Mouse (Mus musculus): ENCODE measurements around the gene Zdhhc11. TPM values are rescaled to one million over a fixed set of nuclear protein-coding genes. Genes with fewer than 3 reads are reported as not detected.
A peak's percentile ranks its signal among the peaks of the same experiment; 100 is the strongest.
"Not testable (repeated sequence)": the region's sequence is repeated elsewhere in the genome, so short reads cannot be mapped to it uniquely, and the experiment has no call there.

Zdhhc11 gene
- polyA plus RNA-seq, 1 experiment from 2014 or later = not detected

DNA sequence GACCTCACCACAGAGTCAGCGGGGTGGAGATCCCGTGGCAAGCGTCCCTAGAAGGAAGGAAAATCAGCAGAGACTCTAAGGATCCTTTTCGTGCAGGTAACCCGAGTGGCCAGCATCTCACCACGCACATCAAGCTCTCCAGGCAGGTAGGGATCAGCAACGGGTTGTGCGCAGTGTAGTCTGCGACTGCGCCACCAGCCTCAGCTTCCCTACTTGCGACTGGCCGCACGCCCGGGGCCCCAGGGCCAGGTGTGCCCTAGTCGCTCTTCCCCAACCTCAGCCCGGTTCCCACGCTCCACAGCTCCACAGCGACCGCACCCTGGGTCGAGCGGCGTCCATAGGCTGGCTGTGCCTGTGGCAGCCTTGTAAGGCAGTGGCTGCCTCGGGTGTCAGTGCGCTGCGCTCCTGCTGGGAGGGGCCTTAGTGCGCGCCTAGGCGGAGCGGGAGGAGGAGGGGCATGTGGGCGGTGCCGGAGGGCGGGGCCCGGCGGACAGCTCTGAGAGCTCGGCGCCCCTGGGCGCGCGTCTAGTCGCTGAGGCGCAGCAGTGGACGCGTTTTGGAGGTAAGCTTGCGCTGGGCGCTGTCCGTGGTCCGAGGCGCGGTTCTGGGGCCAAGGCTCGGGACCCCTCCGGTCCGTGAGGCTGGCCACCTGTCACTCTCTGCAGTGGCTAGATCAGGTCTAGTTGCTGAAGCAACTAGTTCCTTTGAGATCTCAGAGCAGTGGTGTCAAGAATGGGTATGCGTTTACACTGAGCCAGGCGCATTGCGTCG, 45.5 kb downstream of the Zdhhc11 start, which contains the start of gene Tppp:
Gene Tppp, plus strand, starts transcription at position 460 of the 771 bp plus-strand sequence.
- H3K4me2 ChIP-seq = peak within 1 kb of the TSS; percentile 93
- H3K4me1 ChIP-seq = peaks cover 15% of the 10 kb centered on the region; the same call in 1 of the 2 replicates
- under 1% methylated on average over 56 of the region's 56 CpGs for whole genome bisulfite sequencing
- peak; percentile 98 for ATAC-seq (ENCODE audit: insufficient read depth, low FRiP score, low read depth)
- H3K27ac ChIP-seq = no peak within 1 kb of the TSS
- peak within 1 kb of the TSS; percentile 53 for H3K4me3 ChIP-seq (replicated peaks)
- peaks cover 36% of the 10 kb centered on the region for H3K27me3 ChIP-seq (replicated peaks)
- H3K9ac ChIP-seq = peak within 1 kb of the TSS; percentile 34; the same call in 1 of the 2 replicates
- no peaks in the 10 kb centered on the region for H3K9me3 ChIP-seq
- H3K36me3 ChIP-seq = no peaks in the 10 kb centered on the region

DNA sequence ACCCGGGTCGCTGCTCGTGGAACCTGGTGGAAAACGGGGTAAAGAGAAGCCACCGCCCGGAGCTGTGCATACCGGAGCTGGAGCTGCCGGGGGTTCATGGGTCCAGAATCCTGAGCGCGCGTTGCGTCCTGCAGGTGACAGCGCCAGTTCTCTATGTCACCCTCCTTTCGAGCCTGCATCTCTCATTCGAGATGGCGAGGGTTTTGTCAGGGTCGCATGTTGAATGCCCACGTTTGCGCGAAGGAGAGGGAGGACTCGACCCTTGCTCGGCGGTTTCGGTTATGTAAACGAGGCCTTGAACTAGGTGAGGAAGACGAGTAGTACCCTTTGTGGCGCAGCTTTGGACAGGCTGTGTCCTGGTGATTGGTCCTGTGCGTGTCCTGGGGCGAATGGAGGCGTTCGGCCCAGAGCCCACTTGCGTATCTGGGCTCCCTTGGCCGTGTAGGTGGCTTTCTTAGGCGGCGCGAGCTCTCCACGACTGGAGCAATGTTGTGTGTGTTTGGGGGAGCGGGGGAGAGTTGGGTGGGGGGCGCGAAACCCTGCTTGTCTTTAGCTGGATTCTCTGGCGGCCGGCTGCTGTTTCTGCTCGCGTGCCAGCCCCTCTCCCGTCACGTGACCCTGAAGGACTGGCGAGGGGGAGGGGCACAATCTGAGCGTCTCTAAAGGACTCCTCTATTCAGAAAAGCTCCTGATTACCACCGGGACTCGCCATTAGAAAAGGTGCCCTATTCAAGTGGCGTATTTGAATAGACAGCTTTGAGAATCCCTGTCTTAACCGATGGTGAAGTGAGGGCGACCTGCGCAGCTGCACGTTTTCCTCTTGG, 46.4 kb downstream of the Zdhhc11 start:
- H3K4me3 ChIP-seq (replicated peaks) = peak overlapping the region; percentile 53
- under 1% methylated on average over 55 of the region's 55 CpGs for WGBS
- peaks cover 36% of the 10 kb centered on the region for H3K27me3 ChIP-seq (replicated peaks)
- no peak overlapping the region for H3K27ac ChIP-seq
- H3K4me1 ChIP-seq = peaks cover 15% of the 10 kb centered on the region; the same call in 1 of the 2 replicates
- peak overlapping the region; percentile 0; the same call in 1 of the 2 replicates for H3K9ac ChIP-seq
- no peak for ATAC-seq (ENCODE audit: insufficient read depth, low FRiP score, low read depth)
- no peaks in the 10 kb centered on the region for H3K36me3 ChIP-seq
- no peaks in the 10 kb centered on the region for H3K9me3 ChIP-seq
- H3K4me2 ChIP-seq = peak overlapping the region; percentile 93

- peaks cover 36% of the 10 kb centered on the region for H3K27me3 ChIP-seq (replicated peaks)
- no peaks in the 10 kb centered on the region for H3K9me3 ChIP-seq
- no peak for ATAC-seq (ENCODE audit: insufficient read depth, low FRiP score, low read depth)
- H3K4me2 ChIP-seq = peak overlapping the region; percentile 93
- peak overlapping the region; percentile 53 for H3K4me3 ChIP-seq (replicated peaks)
- peaks cover 15% of the 10 kb centered on the region; the same call in 1 of the 2 replicates for H3K4me1 ChIP-seq
- WGBS = 19% methylated on average over 3 of the region's 3 CpGs
- H3K27ac ChIP-seq = no peak overlapping the region
- H3K9ac ChIP-seq = no peak overlapping the region
- H3K36me3 ChIP-seq = no peaks in the 10 kb centered on the region
Observed at GRCm38 (mm10) chr13:74010678-74011077, 47.0 kb downstream of the Zdhhc11 start.

- no peak overlapping the region for H3K27ac ChIP-seq
- H3K36me3 ChIP-seq = no peaks in the 10 kb centered on the region
- no peak overlapping the region for H3K9ac ChIP-seq
- H3K9me3 ChIP-seq = no peaks in the 10 kb centered on the region
- H3K4me3 ChIP-seq (replicated peaks) = no peak overlapping the region
- H3K4me2 ChIP-seq = no peak overlapping the region
- no peaks in the 10 kb centered on the region for H3K4me1 ChIP-seq
- 64% methylated on average over 4 of the region's 4 CpGs for WGBS
- peaks cover 15% of the 10 kb centered on the region for H3K27me3 ChIP-seq (replicated peaks)
- ATAC-seq (ENCODE audit: insufficient read depth, low FRiP score, low read depth) = no peak
Observed at GRCm38 (mm10) chr13:74015908-74016307, 52.3 kb downstream of the Zdhhc11 start.

DNA sequence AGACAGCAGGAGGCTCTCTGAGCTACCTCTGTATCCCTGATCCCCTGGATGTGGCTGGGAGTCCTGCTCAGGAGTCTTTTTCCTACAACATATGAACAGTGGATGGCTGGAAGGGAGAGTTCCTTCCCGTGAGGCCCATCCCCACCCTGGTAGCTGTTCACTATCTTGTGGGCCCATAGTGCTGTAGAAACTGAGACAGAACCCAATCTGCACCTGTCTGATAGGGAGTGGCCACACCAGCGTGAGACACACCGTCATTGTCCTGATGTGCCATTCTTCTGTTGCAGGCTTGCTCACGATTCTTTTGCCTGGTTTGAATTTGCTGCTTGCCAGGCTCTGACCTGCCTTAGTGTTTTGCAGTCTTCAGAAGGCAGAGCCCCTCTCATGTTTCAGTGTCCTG, 53.8 kb downstream of the Zdhhc11 start:
- Histone ChIP-seq H3K4me1 (no peaks in the 10 kb centered on the region), H3K9ac (no peak overlapping the region), H3K9me3 (no peaks in the 10 kb centered on the region), H3K36me3 (no peaks in the 10 kb centered on the region), H3K27ac (no peak overlapping the region), H3K4me2 (no peak overlapping the region), H3K4me3 (replicated peaks) (no peak overlapping the region), H3K27me3 (replicated peaks) (no peaks in the 10 kb centered on the region)
- no peak for ATAC-seq (ENCODE audit: insufficient read depth, low FRiP score, low read depth)
- 68% methylated on average over 4 of the region's 4 CpGs for WGBS

- H3K9me3 ChIP-seq; ATAC-seq (ENCODE audit: insufficient read depth, low FRiP score, low read depth); H3K4me1 ChIP-seq; H3K4me3 ChIP-seq (replicated peaks); H3K4me2 ChIP-seq; H3K9ac ChIP-seq; H3K36me3 ChIP-seq; H3K27me3 ChIP-seq (replicated peaks); H3K27ac ChIP-seq: not testable (repeated sequence)
- WGBS = 77% methylated on average over 8 of the region's 8 CpGs
Observed at GRCm38 (mm10) chr13:74019006-74019405, 55.4 kb downstream of the Zdhhc11 start.

GRCm38 (mm10) chr13:74025151-74026081, 61.8 kb downstream of the Zdhhc11 start:
- Histone ChIP-seq H3K4me1 (no peaks in the 10 kb centered on the region), H3K4me3 (replicated peaks) (no peak overlapping the region), H3K27ac (no peak overlapping the region), H3K4me2 (no peak overlapping the region), H3K9ac (no peak overlapping the region), H3K27me3 (replicated peaks) (no peaks in the 10 kb centered on the region), H3K9me3 (no peaks in the 10 kb centered on the region), H3K36me3 (no peaks in the 10 kb centered on the region)
- WGBS = 71% methylated on average over 4 of the region's 4 CpGs
- ATAC-seq (ENCODE audit: insufficient read depth, low FRiP score, low read depth) = no peak

GRCm38 (mm10) chr13:74026215-74026614, 62.6 kb downstream of the Zdhhc11 start:
- 15% methylated on average over 2 of the region's 2 CpGs for WGBS
- Histone ChIP-seq H3K4me2 (no peak overlapping the region), H3K4me3 (replicated peaks) (no peak overlapping the region), H3K4me1 (no peaks in the 10 kb centered on the region), H3K27ac (no peak overlapping the region), H3K36me3 (no peaks in the 10 kb centered on the region), H3K9me3 (no peaks in the 10 kb centered on the region), H3K9ac (no peak overlapping the region), H3K27me3 (replicated peaks) (no peaks in the 10 kb centered on the region)
- ATAC-seq (ENCODE audit: insufficient read depth, low FRiP score, low read depth) = no peak

DNA sequence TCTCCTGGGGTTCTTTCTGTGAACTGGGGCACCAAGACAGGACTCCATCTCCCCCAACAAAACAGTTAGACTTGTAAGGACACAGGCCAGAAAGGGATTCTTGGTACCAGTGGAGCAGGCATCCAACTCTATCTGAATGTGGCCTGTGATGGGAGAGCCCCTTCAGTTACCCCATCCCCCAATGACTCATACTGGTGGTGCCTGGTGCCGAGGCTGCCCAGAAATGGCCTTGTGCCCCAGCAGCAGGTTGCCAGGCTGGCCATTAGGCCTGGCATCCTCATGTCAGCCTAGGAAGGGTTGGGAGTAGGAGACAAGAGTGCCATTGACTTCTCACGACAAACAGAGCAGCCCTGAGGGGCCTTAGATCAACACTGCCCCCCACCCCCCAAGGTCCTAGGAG, 64.5 kb downstream of the Zdhhc11 start:
- no peak overlapping the region for H3K4me3 ChIP-seq (replicated peaks)
- WGBS = 64% methylated on average over 2 of the region's 2 CpGs

DNA sequence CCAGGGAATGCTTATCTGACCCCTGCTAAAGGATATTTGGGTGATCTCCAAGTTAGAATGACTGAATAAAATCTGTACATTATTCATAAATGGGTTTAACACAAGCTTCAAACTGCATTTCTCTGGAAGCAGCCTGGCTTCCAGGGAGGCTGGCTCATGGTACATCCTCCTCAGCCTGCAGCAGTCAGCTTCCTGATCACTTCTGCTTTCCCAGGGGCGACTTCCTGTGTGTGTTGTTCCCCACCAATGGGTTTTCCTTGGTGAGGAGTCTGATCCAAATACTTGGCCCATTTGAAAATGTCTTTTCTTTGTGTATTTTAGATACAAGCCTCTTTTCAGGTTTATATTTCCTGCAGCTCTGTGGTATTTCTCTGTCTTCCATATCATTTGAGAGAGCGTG, 65.4 kb downstream of the Zdhhc11 start:
- Histone ChIP-seq H3K4me1 (no peaks in the 10 kb centered on the region), H3K36me3 (no peaks in the 10 kb centered on the region), H3K9me3 (no peaks in the 10 kb centered on the region), H3K27me3 (replicated peaks) (no peaks in the 10 kb centered on the region), H3K4me2 (no peak overlapping the region), H3K9ac (no peak overlapping the region), H3K4me3 (replicated peaks) (no peak overlapping the region), H3K27ac (no peak overlapping the region; the same call in 1 of the 2 replicates)
- no peak for ATAC-seq (ENCODE audit: insufficient read depth, low FRiP score, low read depth)
- 71% methylated on average over 2 of the region's 2 CpGs for WGBS

More for the DNA sequence above, 64.5 kb downstream of the Zdhhc11 start:
- Histone ChIP-seq H3K36me3 (no peaks in the 10 kb centered on the region), H3K4me1 (no peaks in the 10 kb centered on the region), H3K9ac (no peak overlapping the region), H3K4me2 (no peak overlapping the region), H3K27ac (no peak overlapping the region), H3K27me3 (replicated peaks) (no peaks in the 10 kb centered on the region), H3K9me3 (no peaks in the 10 kb centered on the region)
- ATAC-seq (ENCODE audit: insufficient read depth, low FRiP score, low read depth) = no peak

- H3K27me3 ChIP-seq (replicated peaks) = no peaks in the 10 kb centered on the region
- H3K36me3 ChIP-seq = no peaks in the 10 kb centered on the region
- H3K9me3 ChIP-seq = no peaks in the 10 kb centered on the region
- no peak overlapping the region for H3K9ac ChIP-seq
- H3K4me2 ChIP-seq = no peak overlapping the region
- WGBS = 81% methylated on average over 7 of the region's 7 CpGs
- no peaks in the 10 kb centered on the region for H3K4me1 ChIP-seq
- ATAC-seq (ENCODE audit: insufficient read depth, low FRiP score, low read depth) = no peak
- no peak overlapping the region for H3K4me3 ChIP-seq (replicated peaks)
- no peak overlapping the region for H3K27ac ChIP-seq
Observed at GRCm38 (mm10) chr13:74030691-74031090, 67.0 kb downstream of the Zdhhc11 start.
